Mouse (Mus musculus) thymus, postnatal 25 days (tissue): ENCODE results near the gene B3gnt9.

Experiments used
- DNase-seq: peaks from one replicate; pipeline ENCODE4 v3.0.0; 2022

The B3gnt9 gene

GRCm38 (mm10) chr8:105207675-105208273, 47.2 kb downstream of the B3gnt9 start:
- no peak for DNase-seq

- DNase-seq = no peak
Observed at GRCm38 (mm10) chr8:105206766-105207275, 48.1 kb downstream of the B3gnt9 start.

GRCm38 (mm10) chr8:105205748-105206147, 49.2 kb downstream of the B3gnt9 start:
- no peak for DNase-seq
